Mouse (Mus musculus): ENCODE measurements at regions not wholly inside any gene's neighbourhood (a gene's known extent, or its start where the extent isn't known, plus 50 kb on each side); places are given as distances from the start of the nearest gene placed in this dataset.

- intact Hi-C loops (cut with DNase I), result no loop called here
- H3K27ac ChIP-seq, result no peak overlapping the region
- no peaks in the 10 kb centered on the region for H3K36me3 ChIP-seq (ENCODE audit: control insufficient read depth, insufficient read depth, low read length)
- H3K4me3 ChIP-seq, result no peak overlapping the region
- H3K4me1 ChIP-seq (ENCODE audit: control insufficient read depth, insufficient read depth, low read length), result no peaks in the 10 kb centered on the region
- TF ChIP-seq POLR2A (IDR thresholded peaks at IDR 0.05; ENCODE audit: insufficient read depth, low read depth, low read length) (no peak), CTCF (IDR thresholded peaks at IDR 0.05) (no peak), EP300 (IDR thresholded peaks at IDR 0.05; ENCODE audit: insufficient read depth, low read depth, low read length) (no peak)
- H3K9ac ChIP-seq (ENCODE audit: low read depth, low read length), result no peak overlapping the region
- no peaks in the 10 kb centered on the region for H3K27me3 ChIP-seq (ENCODE audit: control insufficient read depth, insufficient read depth, low read length)
- no peak for DNase-seq
- no peaks in the 10 kb centered on the region for H3K79me2 ChIP-seq (replicated peaks; ENCODE audit: control insufficient read depth, insufficient read depth, low read length)
Observed at GRCm38 (mm10) chr7:95620079-95620478, 551.0 kb upstream of the Tenm4 start.

- Histone ChIP-seq H3K36me3 (ENCODE audit: control insufficient read depth, insufficient read depth, low read length) (no peaks in the 10 kb centered on the region), H3K27me3 (ENCODE audit: control insufficient read depth, insufficient read depth, low read length) (no peaks in the 10 kb centered on the region), H3K9ac (ENCODE audit: low read depth, low read length) (no peak overlapping the region), H3K79me2 (replicated peaks; ENCODE audit: control insufficient read depth, insufficient read depth, low read length) (no peaks in the 10 kb centered on the region), H3K27ac (no peak overlapping the region), H3K4me3 (no peak overlapping the region), H3K4me1 (ENCODE audit: control insufficient read depth, insufficient read depth, low read length) (no peaks in the 10 kb centered on the region)
- 85% methylated on average over 5 of the region's 5 CpGs for WGBS
- TF ChIP-seq EP300 (IDR thresholded peaks at IDR 0.05; ENCODE audit: insufficient read depth, low read depth, low read length), result no peak
- no peak for TF ChIP-seq CTCF (IDR thresholded peaks at IDR 0.05)
- no peak for TF ChIP-seq POLR2A (IDR thresholded peaks at IDR 0.05; ENCODE audit: insufficient read depth, low read depth, low read length)
- DNase-seq, result no peak
- intact Hi-C loops (cut with DNase I), result no loop called here
Observed at GRCm38 (mm10) chr7:95640683-95641082, 530.4 kb upstream of the Tenm4 start.

GRCm38 (mm10) chr7:95674319-95674718, 496.7 kb upstream of the Tenm4 start:
- no peak overlapping the region for H3K4me3 ChIP-seq
- no peak for DNase-seq
- WGBS, result 94% methylated on average over 1 of the region's 1 CpGs
- intact Hi-C loops (cut with DNase I), result no loop called here
- H3K4me1 ChIP-seq (ENCODE audit: control insufficient read depth, insufficient read depth, low read length), result no peaks in the 10 kb centered on the region
- H3K9ac ChIP-seq (ENCODE audit: low read depth, low read length), result no peak overlapping the region
- H3K27ac ChIP-seq, result no peak overlapping the region
- TF ChIP-seq CTCF (IDR thresholded peaks at IDR 0.05) (no peak), EP300 (IDR thresholded peaks at IDR 0.05; ENCODE audit: insufficient read depth, low read depth, low read length) (no peak), POLR2A (IDR thresholded peaks at IDR 0.05; ENCODE audit: insufficient read depth, low read depth, low read length) (no peak)
- no peaks in the 10 kb centered on the region for H3K27me3 ChIP-seq (ENCODE audit: control insufficient read depth, insufficient read depth, low read length)
- H3K79me2 ChIP-seq (replicated peaks; ENCODE audit: control insufficient read depth, insufficient read depth, low read length), result no peaks in the 10 kb centered on the region
- H3K36me3 ChIP-seq (ENCODE audit: control insufficient read depth, insufficient read depth, low read length), result no peaks in the 10 kb centered on the region

GRCm38 (mm10) chr7:95682521-95682920, 488.5 kb upstream of the Tenm4 start:
- Histone ChIP-seq H3K36me3 (ENCODE audit: control insufficient read depth, insufficient read depth, low read length) (no peaks in the 10 kb centered on the region), H3K4me1 (ENCODE audit: control insufficient read depth, insufficient read depth, low read length) (no peaks in the 10 kb centered on the region), H3K27me3 (ENCODE audit: control insufficient read depth, insufficient read depth, low read length) (no peaks in the 10 kb centered on the region), H3K9ac (ENCODE audit: low read depth, low read length) (no peak overlapping the region), H3K4me3 (no peak overlapping the region), H3K79me2 (replicated peaks; ENCODE audit: control insufficient read depth, insufficient read depth, low read length) (no peaks in the 10 kb centered on the region), H3K27ac (no peak overlapping the region)
- intact Hi-C loops (cut with DNase I), result no loop called here
- TF ChIP-seq EP300 (IDR thresholded peaks at IDR 0.05; ENCODE audit: insufficient read depth, low read depth, low read length), result no peak
- no peak for TF ChIP-seq CTCF (IDR thresholded peaks at IDR 0.05)
- TF ChIP-seq POLR2A (IDR thresholded peaks at IDR 0.05; ENCODE audit: insufficient read depth, low read depth, low read length), result no peak
- 29% methylated on average over 3 of the region's 3 CpGs for WGBS
- no peak for DNase-seq

- Histone ChIP-seq H3K27me3 (ENCODE audit: control insufficient read depth, insufficient read depth, low read length) (no peaks in the 10 kb centered on the region), H3K79me2 (replicated peaks; ENCODE audit: control insufficient read depth, insufficient read depth, low read length) (no peaks in the 10 kb centered on the region), H3K4me1 (ENCODE audit: control insufficient read depth, insufficient read depth, low read length) (no peaks in the 10 kb centered on the region), H3K27ac (no peak overlapping the region), H3K4me3 (no peak overlapping the region), H3K36me3 (ENCODE audit: control insufficient read depth, insufficient read depth, low read length) (no peaks in the 10 kb centered on the region), H3K9ac (ENCODE audit: low read depth, low read length) (no peak overlapping the region)
- intact Hi-C loops (cut with DNase I), result no loop called here
- WGBS, result 60% methylated on average over 3 of the region's 3 CpGs
- TF ChIP-seq CTCF (IDR thresholded peaks at IDR 0.05), result no peak
- no peak for DNase-seq
Observed at GRCm38 (mm10) chr7:95687733-95688132, 483.3 kb upstream of the Tenm4 start.

GRCm38 (mm10) chr7:95688151-95689146, 482.6 kb upstream of the Tenm4 start:
- H3K27ac ChIP-seq, result no peak overlapping the region
- H3K4me1 ChIP-seq (ENCODE audit: control insufficient read depth, insufficient read depth, low read length), result no peaks in the 10 kb centered on the region
- no peak for DNase-seq
- 28% methylated on average over 16 of the region's 16 CpGs for WGBS
- H3K79me2 ChIP-seq (replicated peaks; ENCODE audit: control insufficient read depth, insufficient read depth, low read length), result no peaks in the 10 kb centered on the region
- no peak overlapping the region for H3K9ac ChIP-seq (ENCODE audit: low read depth, low read length)
- intact Hi-C loops (cut with DNase I), result no loop called here
- H3K4me3 ChIP-seq, result no peak overlapping the region
- no peak for TF ChIP-seq CTCF (IDR thresholded peaks at IDR 0.05)
- H3K27me3 ChIP-seq (ENCODE audit: control insufficient read depth, insufficient read depth, low read length), result no peaks in the 10 kb centered on the region
- H3K36me3 ChIP-seq (ENCODE audit: control insufficient read depth, insufficient read depth, low read length), result no peaks in the 10 kb centered on the region
